Mouse (Mus musculus) cortical plate, adult 2 months (tissue): Measurements from ENCODE around the gene Dusp14. TPM values are rescaled to one million over a fixed set of nuclear protein-coding genes. Genes with fewer than 3 reads are reported as not detected.

Experiments used
- H3K27ac ChIP-seq: fragments of 200-500 bp; 2 replicates; pipeline ENCODE4 v1.5.1; 2012; ENCODE audit warnings: low read length, control low read depth, inconsistent platforms; ENCODE audit not compliant: insufficient read depth
- H3K4me1 ChIP-seq: fragments of 200-500 bp; 2 replicates; pipeline ENCODE4 v1.6.1; 2011; ENCODE audit warnings: low read length; ENCODE audit not compliant: control insufficient read depth, insufficient read depth
- H3K4me3 ChIP-seq: fragments of 200-500 bp; 2 replicates; pipeline ENCODE4 v1.5.1; 2011; ENCODE audit warnings: mild to moderate bottlenecking, low read length, control low read depth; ENCODE audit not compliant: insufficient read depth
- CTCF ChIP-seq: fragments of 200-500 bp; IDR thresholded peaks from 2 replicates; pipeline ENCODE4 v1.5.1; 2011; ENCODE audit warnings: mild to moderate bottlenecking, control low read depth, low read length; ENCODE audit not compliant: insufficient read depth; ENCODE audit errors: extremely low read depth
- POLR2A ChIP-seq: fragments of 200-500 bp; IDR thresholded peaks from 2 replicates; pipeline ENCODE4 v1.6.1; 2011; ENCODE audit warnings: mild to moderate bottlenecking, low read length, control low read depth; ENCODE audit not compliant: insufficient read depth; ENCODE audit errors: extremely low read depth
- polyA plus RNA-seq: library from polyadenylated mRNA; depleted of rRNA; stranded (reverse); fragments of >200 nt; gene quantifications from 2 replicates; pipeline ENCODE4 v1.2.3, GENCODE M21; 2012

The Dusp14 gene
- polyA plus RNA-seq, 1 experiment, result 119 TPM

- TF ChIP-seq CTCF (no peak), POLR2A (no peak)
- no peak overlapping the region for H3K27ac ChIP-seq
- H3K4me3 ChIP-seq, result no peak overlapping the region
- peaks cover 4% of the 10 kb centered on the region for H3K4me1 ChIP-seq
Observed at GRCm38 (mm10) chr11:84057418-84057817, 11.6 kb downstream of the Dusp14 start.

- TF ChIP-seq POLR2A, result no peak
- Histone ChIP-seq H3K4me1 (peaks cover 9% of the 10 kb centered on the region), H3K27ac (no peak overlapping the region), H3K4me3 (no peak overlapping the region)
Observed at GRCm38 (mm10) chr11:84053524-84054163, 15.4 kb downstream of the Dusp14 start.

DNA sequence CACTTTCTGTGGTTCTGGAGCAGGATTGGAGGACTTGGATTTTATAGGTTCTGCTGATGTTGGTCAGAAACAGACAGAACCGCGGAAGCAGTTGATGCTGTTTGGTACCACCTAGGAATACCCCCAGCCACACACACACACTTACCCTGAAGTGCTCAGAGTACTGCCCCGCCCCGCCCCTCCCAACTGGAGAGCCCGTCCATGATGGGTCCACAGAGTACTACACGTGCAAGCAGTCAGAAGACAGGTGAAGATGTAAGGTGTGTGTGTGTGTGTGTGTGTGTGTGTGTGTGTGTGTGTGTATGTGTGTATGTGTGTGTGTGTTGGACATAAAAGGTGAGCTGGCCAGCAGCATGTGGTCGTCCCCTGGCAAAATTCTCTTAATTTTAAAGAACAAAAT lies 16.0 kb downstream of the Dusp14 start:
- Histone ChIP-seq H3K4me1 (peaks cover 9% of the 10 kb centered on the region), H3K4me3 (no peak overlapping the region), H3K27ac (no peak overlapping the region)
- TF ChIP-seq CTCF (no peak), POLR2A (no peak)

DNA sequence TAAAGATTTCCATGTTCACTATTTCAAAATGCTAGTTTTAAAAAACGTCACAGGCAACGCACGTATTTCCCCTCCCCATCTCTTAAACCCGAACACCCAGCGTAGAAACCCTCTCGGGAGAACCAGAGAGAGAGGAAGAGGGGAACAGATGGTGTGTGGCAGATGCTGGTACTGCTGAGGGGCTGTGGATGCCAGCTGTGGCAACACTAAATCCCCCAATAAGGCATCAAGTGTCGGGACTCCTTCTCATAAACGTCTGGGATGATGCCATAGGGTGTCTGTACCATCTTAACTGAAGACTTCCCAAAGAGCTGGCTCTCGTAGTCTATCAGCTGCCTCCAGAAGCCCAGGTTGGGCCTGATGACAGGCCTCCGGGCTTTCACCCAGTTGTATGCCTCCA lies 20.6 kb downstream of the Dusp14 start:
- Histone ChIP-seq H3K27ac (no peak overlapping the region), H3K4me1 (peaks cover 8% of the 10 kb centered on the region)
- TF ChIP-seq POLR2A, result no peak
- no peak for TF ChIP-seq CTCF

DNA sequence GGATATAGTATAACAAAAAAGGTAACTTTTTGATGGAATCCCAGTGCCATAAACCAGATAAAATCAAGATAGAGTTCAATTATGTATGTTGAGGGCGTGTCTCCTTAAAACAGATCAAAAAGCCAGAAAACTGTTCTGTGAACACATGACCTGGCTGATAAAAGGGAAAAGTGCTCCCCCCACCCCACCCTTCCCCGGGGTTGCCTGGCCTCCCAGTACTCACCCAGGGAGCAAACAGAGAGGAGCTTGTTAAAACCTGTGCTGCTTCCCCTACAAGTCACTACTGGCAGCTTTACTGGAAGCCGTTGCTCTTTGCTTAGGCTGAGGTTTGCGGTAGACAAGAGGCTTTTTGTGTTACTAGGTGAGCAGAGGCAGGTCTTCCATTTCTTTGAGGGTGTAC lies 21.8 kb downstream of the Dusp14 start:
- H3K4me1 ChIP-seq, result peaks cover 13% of the 10 kb centered on the region
- TF ChIP-seq POLR2A (no peak), CTCF (no peak)
- no peak overlapping the region for H3K4me3 ChIP-seq
- no peak overlapping the region for H3K27ac ChIP-seq

More for the DNA sequence above, 20.6 kb downstream of the Dusp14 start:
- no peak overlapping the region for H3K4me3 ChIP-seq

DNA sequence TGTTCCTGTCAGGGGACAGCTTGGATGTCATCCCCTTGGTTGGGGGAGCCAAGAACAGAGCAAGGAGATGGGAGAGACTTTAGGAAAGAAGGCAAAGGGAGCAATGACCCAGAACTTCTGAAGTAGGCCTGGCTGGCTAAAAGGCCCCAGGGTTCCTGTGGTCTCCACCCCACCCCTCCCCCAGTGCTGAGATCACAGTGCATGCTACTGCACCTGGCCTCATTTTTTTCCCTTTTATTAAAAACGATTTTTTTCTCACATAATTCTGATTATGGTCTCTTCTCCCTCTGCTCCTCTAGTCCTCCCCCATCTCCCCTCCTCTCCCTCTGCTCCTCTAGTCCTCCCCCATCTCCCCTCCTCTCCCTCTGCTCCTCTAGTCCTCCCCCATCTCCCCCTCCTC lies 24.1 kb downstream of the Dusp14 start:
- Histone ChIP-seq H3K27ac (no peak overlapping the region), H3K4me1 (peaks cover 13% of the 10 kb centered on the region), H3K4me3 (no peak overlapping the region)
- TF ChIP-seq CTCF (no peak), POLR2A (no peak)

DNA sequence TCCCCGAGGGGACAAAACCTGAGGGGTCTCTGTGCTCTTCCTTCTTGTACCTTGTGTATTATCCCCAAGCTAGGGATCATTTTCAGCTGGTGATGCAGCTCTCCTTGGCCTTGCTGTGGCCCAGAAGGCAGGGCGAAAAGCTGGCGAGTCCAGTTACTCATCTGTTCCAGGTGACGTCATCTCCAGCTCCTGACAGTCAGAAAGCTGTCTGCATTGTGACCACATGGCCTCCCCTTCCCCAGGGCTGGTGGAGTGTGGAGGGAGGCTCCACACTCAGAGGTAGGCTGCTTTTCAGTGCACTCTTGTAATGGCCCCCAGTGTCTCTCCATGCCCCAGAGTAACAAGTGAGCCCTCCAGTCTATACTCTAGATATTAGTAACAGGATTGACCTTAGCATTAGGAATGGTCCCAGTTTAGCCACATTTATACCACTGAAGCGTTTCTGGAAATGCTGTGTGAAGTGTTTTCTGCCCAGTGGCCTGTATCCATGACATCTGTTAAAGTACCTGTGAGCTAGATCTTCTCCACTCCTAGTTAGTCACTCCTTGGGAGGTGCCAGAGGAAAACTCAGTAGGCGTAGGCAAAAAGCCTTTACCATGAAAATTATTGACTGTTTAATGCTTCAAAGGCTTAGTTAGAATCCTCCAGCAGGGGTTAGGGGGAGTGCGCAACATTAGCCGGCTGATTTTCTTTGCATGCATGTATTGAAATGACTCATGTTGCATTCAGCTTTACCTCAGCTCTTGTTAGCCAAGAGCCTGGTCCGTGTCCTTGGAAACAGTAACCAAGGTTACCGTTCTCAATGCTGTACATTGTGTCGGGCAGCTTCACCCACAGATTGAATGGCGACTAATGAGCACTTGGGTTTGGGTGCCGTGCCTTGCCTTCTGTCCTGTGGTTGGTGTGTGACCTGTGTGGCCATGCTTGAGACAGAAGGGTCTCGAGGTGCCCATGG lies 26.0 kb downstream of the Dusp14 start:
- TF ChIP-seq POLR2A (no peak), CTCF (no peak)
- Histone ChIP-seq H3K4me3 (no peak overlapping the region), H3K27ac (peak overlapping the region; percentile 4), H3K4me1 (peaks cover 8% of the 10 kb centered on the region)

- H3K27ac ChIP-seq, result no peak overlapping the region
- H3K4me1 ChIP-seq, result peaks cover 8% of the 10 kb centered on the region
- H3K4me3 ChIP-seq, result no peak overlapping the region
- no peak for TF ChIP-seq CTCF
- TF ChIP-seq POLR2A, result no peak
Observed at GRCm38 (mm10) chr11:84040621-84041020, 28.4 kb downstream of the Dusp14 start.

DNA sequence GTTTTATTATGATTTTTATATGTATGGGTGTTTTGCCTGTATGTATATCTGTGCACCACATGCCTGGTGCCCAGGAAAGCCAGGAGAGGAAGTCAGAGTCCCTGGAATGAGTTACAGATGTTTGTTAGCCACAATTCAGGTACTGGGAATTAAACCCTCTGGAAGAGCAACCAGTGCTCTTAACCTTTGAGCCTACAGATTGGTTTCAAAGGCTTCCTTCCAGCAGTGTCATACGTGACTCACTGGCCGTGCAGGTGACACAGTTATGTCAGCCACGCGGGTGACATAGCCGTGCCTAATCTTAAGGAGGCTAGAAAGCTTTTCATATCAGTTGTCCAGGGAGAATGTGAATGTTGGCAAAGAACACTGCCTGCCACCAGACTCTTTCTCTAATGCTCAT lies 35.4 kb downstream of the Dusp14 start:
- TF ChIP-seq POLR2A, result no peak
- no peak for TF ChIP-seq CTCF
- H3K27ac ChIP-seq, result no peak overlapping the region
- H3K4me1 ChIP-seq, result no peaks in the 10 kb centered on the region
- no peak overlapping the region for H3K4me3 ChIP-seq

DNA sequence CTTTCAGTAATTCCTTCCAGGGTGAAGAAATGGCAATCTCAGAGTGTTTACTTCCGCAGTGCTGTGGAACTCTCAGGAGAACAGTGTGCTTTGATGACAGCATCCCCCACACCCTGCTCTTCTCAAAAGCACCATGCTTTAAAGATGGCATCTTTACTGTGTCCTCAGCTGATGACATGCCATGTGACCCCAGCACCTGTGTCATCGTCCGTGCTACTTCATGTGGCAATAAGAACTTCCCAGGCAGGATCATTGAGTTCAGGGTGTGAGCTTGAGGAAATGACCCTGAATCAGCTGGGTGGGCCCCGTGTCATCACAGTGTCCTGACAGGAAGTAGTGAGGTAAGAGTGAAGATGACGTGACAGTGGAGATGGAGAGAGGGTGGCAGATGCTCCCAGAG lies 36.5 kb downstream of the Dusp14 start:
- no peaks in the 10 kb centered on the region for H3K4me1 ChIP-seq
- no peak for TF ChIP-seq POLR2A
- no peak for TF ChIP-seq CTCF
- no peak overlapping the region for H3K4me3 ChIP-seq
- H3K27ac ChIP-seq, result no peak overlapping the region
